Mouse (Mus musculus) fat pad, adult 2 months (tissue): ENCODE measurements around the gene Nfx1.

Source experiments
- DNase-seq: peaks from one replicate; pipeline ENCODE4 v3.0.0-alpha.2; 2011; ENCODE audit warnings: low read depth, low spot score; ENCODE audit errors: extremely low read depth

Nfx1 gene

DNA sequence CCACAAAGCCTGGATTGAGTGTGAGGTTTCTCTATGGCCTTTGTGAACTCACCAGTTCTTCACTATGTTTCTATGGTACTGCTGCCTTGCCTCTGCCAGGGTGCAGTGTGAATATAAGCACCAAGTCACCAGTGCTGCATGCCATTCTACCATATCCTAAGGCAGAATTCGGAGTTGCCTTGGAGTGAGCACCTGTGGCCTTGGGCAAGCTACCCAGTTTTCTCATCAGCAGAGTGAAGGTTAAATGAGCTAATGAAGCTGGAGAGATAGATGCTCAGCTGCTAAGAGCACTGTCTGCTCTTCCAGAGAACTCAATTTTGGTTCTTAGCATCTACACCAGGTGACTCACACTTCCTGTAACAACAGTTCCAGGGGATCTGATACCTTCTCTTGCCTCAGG, 3.3 kb downstream of the Nfx1 start:
- DNase-seq, result no peak

- DNase-seq, result peak; percentile 63
These were observed 5.0 kb downstream of the Nfx1 start for GRCm38 (mm10) chr4:40975678-40976077.

GRCm38 (mm10) chr4:40976651-40977050, 5.9 kb downstream of the Nfx1 start:
- no peak for DNase-seq

DNA sequence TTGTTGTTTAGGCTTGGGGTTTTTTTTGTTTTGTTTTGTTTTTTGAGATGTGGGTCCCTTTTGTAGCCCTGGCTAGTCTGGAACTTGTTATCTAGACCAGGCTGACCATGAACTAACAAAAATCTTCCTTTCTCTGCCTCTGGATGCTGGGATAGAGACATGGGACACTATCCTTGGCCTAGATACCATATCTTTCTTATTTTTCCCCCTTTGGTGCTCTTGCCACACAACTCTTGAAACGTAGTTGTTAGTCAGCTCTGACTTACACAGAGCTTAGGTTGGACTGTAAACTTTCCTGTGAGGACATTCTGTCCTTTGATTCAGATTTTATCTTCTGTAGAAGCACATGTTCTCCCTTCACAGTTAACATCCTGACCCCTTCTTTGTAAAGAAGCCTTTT, 8.7 kb downstream of the Nfx1 start:
- no peak for DNase-seq

GRCm38 (mm10) chr4:40982486-40982885, 11.8 kb downstream of the Nfx1 start:
- DNase-seq, result no peak

DNA sequence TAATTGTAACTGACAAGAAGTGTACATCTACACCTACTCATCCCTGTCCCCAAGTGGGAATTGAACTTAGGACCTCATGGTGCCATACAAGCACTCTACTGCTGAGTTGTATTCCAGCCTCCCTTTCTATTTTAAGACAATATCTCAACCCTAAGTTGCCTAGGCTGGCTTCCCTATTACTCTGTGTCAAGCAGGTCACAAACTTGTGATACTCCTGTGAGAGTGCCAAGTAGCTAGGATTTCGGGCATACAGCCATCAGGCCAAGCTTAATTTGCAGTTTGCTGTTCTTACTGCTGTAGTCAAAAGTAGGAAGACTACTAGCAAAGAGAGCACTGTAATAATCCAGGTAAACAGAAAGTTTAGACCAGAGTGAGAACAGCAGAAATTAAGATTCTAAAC, 13.0 kb downstream of the Nfx1 start:
- DNase-seq, result no peak

GRCm38 (mm10) chr4:40989633-40990032, 18.9 kb downstream of the Nfx1 start:
- DNase-seq, result no peak

GRCm38 (mm10) chr4:40996302-40996701, 25.6 kb downstream of the Nfx1 start:
- no peak for DNase-seq

- no peak for DNase-seq
These were observed 27.2 kb downstream of the Nfx1 start for GRCm38 (mm10) chr4:40997916-40998315.

- DNase-seq, result no peak
These were observed 29.6 kb downstream of the Nfx1 start for GRCm38 (mm10) chr4:41000271-41000670.

DNA sequence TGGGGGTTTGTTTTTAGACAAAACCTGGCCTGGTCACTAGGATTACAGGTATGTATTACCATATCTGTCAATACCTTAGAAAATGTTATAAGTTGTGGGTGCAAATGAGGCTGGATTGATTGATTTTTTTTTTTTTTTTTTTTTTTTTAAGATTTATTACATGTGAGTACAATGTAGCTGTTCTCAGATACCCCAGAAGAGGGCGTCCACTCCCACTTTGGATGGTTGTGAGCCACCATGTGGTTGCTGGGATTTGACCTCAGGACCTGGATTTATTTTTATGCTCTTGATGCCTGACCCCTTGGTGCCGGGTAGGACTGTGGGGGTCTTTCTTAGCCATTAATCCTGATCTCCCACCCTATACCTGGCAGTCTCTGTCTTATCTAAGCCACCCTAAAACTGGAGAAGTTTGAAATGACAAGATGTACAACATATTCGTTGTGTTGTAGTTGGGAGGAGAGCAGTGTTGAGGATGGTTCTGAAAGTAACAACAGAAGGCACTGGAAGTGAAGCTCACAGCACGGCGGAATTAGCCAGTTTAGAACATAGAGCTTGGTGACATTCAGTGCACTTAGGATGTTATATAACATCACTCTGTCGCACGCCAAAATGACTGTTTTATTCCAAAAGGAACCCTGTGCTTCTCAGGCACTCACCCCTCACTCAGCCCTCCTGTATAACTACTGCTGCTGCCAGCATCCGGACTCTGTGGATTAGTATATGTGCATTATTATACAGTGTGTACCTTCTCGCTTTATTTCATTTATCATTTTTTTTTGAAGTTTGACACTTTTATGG, 30.3 kb downstream of the Nfx1 start:
- DNase-seq, result no peak

DNA sequence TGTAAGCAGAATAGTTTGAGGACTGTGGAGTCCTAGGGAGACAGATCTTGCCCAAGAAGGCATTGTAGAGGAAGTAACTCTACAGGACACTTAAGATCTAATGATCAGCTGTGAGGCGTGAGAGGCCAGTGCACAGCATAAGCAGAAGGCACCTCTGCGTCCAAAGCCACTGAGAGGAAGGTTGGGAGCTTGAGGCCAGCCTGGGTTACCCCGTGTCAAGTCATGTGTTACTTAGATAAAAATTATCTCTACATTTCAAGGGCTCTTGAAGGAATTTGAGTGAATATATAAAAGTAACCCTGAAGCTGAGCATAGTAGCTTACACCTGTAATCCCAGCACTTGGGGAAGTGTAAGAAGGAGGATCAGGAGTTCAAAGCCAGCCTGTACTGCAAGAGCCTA, 42.6 kb downstream of the Nfx1 start:
- no peak for DNase-seq

- no peak for DNase-seq
These were observed 45.1 kb downstream of the Nfx1 start for GRCm38 (mm10) chr4:41015798-41016197.

DNA sequence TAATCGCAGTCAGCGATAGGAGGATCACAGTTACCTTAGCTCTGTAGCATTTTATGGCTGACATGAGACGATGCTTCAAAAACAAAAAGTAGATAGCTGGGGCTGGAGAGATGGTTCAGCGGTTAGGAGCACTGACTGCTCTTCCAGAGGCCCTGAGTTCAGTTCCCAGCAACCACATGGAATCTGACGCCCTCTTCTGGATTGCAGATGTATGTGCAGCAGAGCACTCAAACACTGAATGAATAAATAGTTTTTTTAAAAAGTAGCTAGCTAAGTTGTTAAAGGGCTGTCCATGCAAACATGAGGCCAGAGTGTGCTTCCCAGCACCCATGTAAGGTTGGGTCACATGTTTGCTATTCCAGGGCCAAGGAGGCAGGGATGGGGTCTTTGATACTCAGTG, 50.4 kb downstream of the Nfx1 start:
- no peak for DNase-seq

- DNase-seq, result no peak
These were observed 55.5 kb downstream of the Nfx1 start for GRCm38 (mm10) chr4:41026086-41026787.

DNA sequence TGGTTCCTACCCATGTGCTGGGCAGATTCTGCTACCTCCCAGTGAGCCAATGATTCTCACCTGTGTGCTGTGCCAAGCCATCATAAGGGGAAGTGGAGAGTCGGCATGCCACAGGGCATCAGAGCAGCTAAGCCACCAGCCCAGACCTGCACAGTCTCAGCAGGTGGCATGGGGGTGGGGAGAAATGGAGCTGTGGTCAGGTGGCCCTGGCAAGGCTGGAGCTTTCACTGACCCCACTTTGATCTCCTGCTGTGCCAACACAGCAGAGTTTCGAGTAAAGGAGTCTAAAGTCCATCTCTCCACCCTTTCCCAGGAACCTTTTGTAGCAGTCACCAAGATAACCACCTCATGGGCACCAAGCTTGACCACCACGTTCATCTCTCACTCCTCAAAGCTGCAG, 57.2 kb downstream of the Nfx1 start:
- DNase-seq, result no peak

- no peak for DNase-seq
These were observed 57.6 kb downstream of the Nfx1 start for GRCm38 (mm10) chr4:41028272-41028671.

GRCm38 (mm10) chr4:41029372-41029771, 58.7 kb downstream of the Nfx1 start:
- DNase-seq, result no peak

DNA sequence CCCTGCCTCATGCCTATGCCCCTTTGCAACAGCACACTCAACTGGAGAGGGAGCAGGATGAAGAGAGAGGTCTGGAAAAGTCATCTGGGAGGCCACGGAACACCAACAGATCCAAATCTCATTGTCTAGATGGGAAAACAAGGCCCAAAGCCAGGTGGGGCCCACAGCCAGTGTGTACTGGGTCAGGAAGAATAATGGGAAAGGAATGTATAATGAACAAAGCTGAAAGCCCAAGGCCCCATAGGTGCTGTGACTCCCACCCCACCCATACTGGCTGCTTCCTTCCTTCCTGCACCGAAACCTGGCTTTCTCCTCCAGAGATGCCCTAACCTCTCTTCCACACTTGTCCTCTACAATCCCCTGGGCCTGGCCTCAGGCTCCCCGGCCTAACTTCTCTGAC, 60.5 kb downstream of the Nfx1 start:
- DNase-seq, result no peak

DNA sequence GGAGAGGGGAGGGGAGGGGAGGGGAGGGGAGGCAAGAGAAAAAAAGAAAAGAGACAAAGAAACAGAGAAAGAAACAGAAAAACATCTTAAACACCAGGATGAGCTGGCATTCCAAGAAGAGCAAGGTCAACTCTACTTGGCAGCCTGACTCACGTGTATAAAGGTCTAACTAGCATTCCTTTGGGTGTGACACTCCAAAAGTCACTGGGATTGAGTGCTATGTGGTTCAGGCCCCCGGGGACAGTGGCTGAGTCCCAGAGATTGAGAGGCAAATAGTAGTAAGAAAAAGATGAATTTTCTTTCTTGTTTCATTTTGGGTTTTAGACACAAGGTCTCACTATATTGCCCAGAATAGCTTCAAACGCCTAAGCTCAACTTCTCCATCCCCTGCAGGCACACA, 67.2 kb downstream of the Nfx1 start:
- no peak for DNase-seq

DNA sequence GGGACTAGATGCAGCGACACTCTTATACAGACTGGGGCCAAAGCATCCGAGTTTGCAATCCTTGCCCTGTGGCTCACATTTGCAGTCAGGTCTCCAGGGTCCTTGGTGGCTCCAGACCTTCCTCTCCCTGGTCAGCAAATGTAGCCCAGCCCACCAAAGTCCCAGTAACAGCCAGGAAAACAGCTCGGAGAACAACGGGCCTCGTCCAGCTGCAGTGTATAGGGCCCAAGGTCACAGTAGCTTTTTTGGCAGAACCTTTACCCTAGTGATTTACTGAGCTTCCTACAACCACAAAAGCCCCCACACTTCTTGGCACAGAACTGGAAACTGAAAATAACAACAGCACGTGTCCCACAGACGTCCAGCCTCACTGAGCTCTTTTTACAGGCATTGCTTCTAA, 70.3 kb downstream of the Nfx1 start:
- no peak for DNase-seq

- no peak for DNase-seq
These were observed 72.2 kb downstream of the Nfx1 start for GRCm38 (mm10) chr4:41042880-41043279.

GRCm38 (mm10) chr4:41043961-41044360, 73.3 kb downstream of the Nfx1 start:
- no peak for DNase-seq
